ENCODE assay signal across 9 mouse cellular contexts in genomic region chr4:153417926-153418325, GRCm38 (mm10).
DNase-seq lines count a peak whose midpoint lies in the region; ATAC-seq lines count a peak whose summit lies in the region.
"Had no signal": no experiment of that assay in that cellular context is flagged by ENCODE, and none has a peak within 500 bp of the region (broad histone marks: within the 10 kb centered on the region; RNA-seq: fewer than 3 reads in every experiment).

No protein-coding gene starts in this region.

- intact Hi-C loops in left cerebral cortex, postnatal 14 days (cut with DNase I): loop anchor here (5.0 kb wide), 1 partner anchor 64 kb away; the partner anchor contains the start of gene Ajap1

- H3K27ac ChIP-seq in forebrain, embryonic 15.5 days (replicated peaks): no peak overlapping the region
- H3K27ac ChIP-seq in intestine, embryonic 14.5 days (ENCODE audit: low read depth): no peak overlapping the region

- peak overlapping the region; percentile 40; the same call in 1 of the 2 replicates for H3K4me2 ChIP-seq in forebrain, embryonic 15.5 days (replicated peaks)
- no peak overlapping the region for H3K4me2 ChIP-seq in intestine, embryonic 14.5 days (ENCODE audit: low read length)

- no peaks in the 10 kb centered on the region for H3K36me3 ChIP-seq in forebrain, embryonic 15.5 days
- H3K36me3 ChIP-seq in intestine, embryonic 14.5 days (ENCODE audit: control insufficient read depth, insufficient read depth, low read length): no peaks in the 10 kb centered on the region
- H3K36me3 ChIP-seq: G1E had no signal

- H3K9ac ChIP-seq in forebrain, embryonic 15.5 days (replicated peaks): no peak overlapping the region
- no peak overlapping the region for H3K9ac ChIP-seq in intestine, embryonic 14.5 days (ENCODE audit: low read length)

- peaks cover 12% of the 10 kb centered on the region for H3K4me1 ChIP-seq in forebrain, embryonic 15.5 days
- peaks cover 4% of the 10 kb centered on the region; the same call in 1 of the 2 replicates for H3K4me1 ChIP-seq in intestine, embryonic 14.5 days (replicated peaks; ENCODE audit: control insufficient read depth, insufficient read depth, low read length)

- H3K27me3 ChIP-seq in forebrain, embryonic 15.5 days: no peaks in the 10 kb centered on the region
- no peaks in the 10 kb centered on the region for H3K27me3 ChIP-seq in intestine, embryonic 14.5 days (replicated peaks; ENCODE audit: control insufficient read depth, insufficient read depth, low read length)

- H3K9me3 ChIP-seq in forebrain, embryonic 15.5 days: no peaks in the 10 kb centered on the region
- H3K9me3 ChIP-seq in intestine, embryonic 14.5 days (ENCODE audit: control insufficient read depth, low read length): no peaks in the 10 kb centered on the region

- peak; percentile 64 for ATAC-seq in forebrain, embryonic 15.5 days (replicated peaks)
- no peak for ATAC-seq in intestine, embryonic 14.5 days (replicated peaks; ENCODE audit: low FRiP score, low TSS enrichment, low read depth)

- peak; percentile 60 to 61 for DNase-seq in left cerebral cortex, postnatal 14 days (ENCODE audit: low spot score in 2 of 2)
- DNase-seq in left cerebral cortex, adult 8-10 months (ENCODE audit: low spot score in 2 of 2): no peak
- peak; percentile 79 for DNase-seq in brain, adult 2 months (ENCODE audit: low read depth, low spot score)
- peak; percentile 62 for DNase-seq in intestine, embryonic 14.5 days (ENCODE audit: low spot score)
- peak; percentile 16 for DNase-seq in lung, postnatal 36 days
- DNase-seq in testis, postnatal 10 days (ENCODE audit: low spot score): peak; percentile 66
- no peak for DNase-seq in thymus, postnatal 14 days

- H3K4me3 ChIP-seq in forebrain, embryonic 15.5 days: no peak overlapping the region
- H3K4me3 ChIP-seq in intestine, embryonic 14.5 days (ENCODE audit: low read depth, low read length): no peak overlapping the region; the same call in 1 of the 2 replicates

- 4% methylated on average over 11 of the region's 12 CpGs for WGBS in forebrain, embryonic 15.5 days
- WGBS in intestine, embryonic 14.5 days: 2% methylated on average over 10 of the region's 12 CpGs

Comparison
In these comparisons a context has a peak if more than half of its experiments do, and no peak if none do; other contexts are left out.
1. DNase-seq: peak in left cerebral cortex, postnatal 14 days (2 of 2), brain, adult 2 months (single experiment), intestine, embryonic 14.5 days (single experiment), lung, postnatal 36 days (single experiment) and testis, postnatal 10 days (single experiment); none in left cerebral cortex, adult 8-10 months (0 of 2) and thymus, postnatal 14 days (single experiment).